Mouse (Mus musculus) lung, postnatal 0 days (tissue): ENCODE results near the gene Cldn7. TPM values are rescaled to one million over a fixed set of nuclear protein-coding genes. Genes with fewer than 3 reads are reported as not detected.
"Not testable (repeated sequence)": the region's sequence is repeated elsewhere in the genome, so short reads cannot be mapped to it uniquely, and the experiment has no call there.

Experiments used
- ATAC-seq: fragments of 200-750 bp; cut with Nextera tagmentation; 2 replicates; pipeline ENCODE4 v1.8.0; 2017; ENCODE audit warnings: moderate library complexity
- DNase-seq: peaks from one replicate; pipeline ENCODE4 v3.0.0-alpha.2; 2016; ENCODE audit warnings: low spot score
- H3K27ac ChIP-seq: fragments of 300-500 bp; sonication (generic); 2 replicates; pipeline ENCODE4 v1.5.1; 2014; ENCODE audit warnings: antibody characterized with exemption, mild to moderate bottlenecking, low read length, mixed read lengths
- H3K27me3 ChIP-seq: fragments of 300-500 bp; sonication (generic); replicated peaks from 2 replicates; pipeline ENCODE4 v1.6.1; 2014; ENCODE audit warnings: low read length, mixed read lengths; ENCODE audit not compliant: insufficient read depth
- H3K36me3 ChIP-seq: fragments of 300-500 bp; sonication (generic); 2 replicates; pipeline ENCODE4 v1.6.1; 2014; ENCODE audit warnings: low read length, mixed read lengths; ENCODE audit not compliant: insufficient read depth
- H3K4me1 ChIP-seq: fragments of 300-500 bp; sonication (generic); 2 replicates; pipeline ENCODE4 v1.6.1; 2014; ENCODE audit warnings: antibody characterized with exemption, low read depth, low read length, mixed read lengths; ENCODE audit not compliant: insufficient read depth
- H3K4me2 ChIP-seq: fragments of 300-500 bp; sonication (generic); replicated peaks from 2 replicates; pipeline ENCODE4 v1.6.1; 2014; ENCODE audit warnings: low read depth, mild to moderate bottlenecking, low read length, moderate library complexity, mixed read lengths
- H3K4me3 ChIP-seq: fragments of 300-500 bp; sonication (generic); 2 replicates; pipeline ENCODE4 v1.5.1; 2014; ENCODE audit warnings: low read depth, low read length
- H3K9ac ChIP-seq: fragments of 300-500 bp; sonication (generic); replicated peaks from 2 replicates; pipeline ENCODE4 v1.6.1; 2014; ENCODE audit warnings: low read depth, mild to moderate bottlenecking
- H3K9me3 ChIP-seq: fragments of 300-500 bp; sonication (generic); 2 replicates; pipeline ENCODE4 v1.6.1; 2016; ENCODE audit warnings: low read length, mixed read lengths
- CTCF ChIP-seq: IDR thresholded peaks from 2 replicates; pipeline ENCODE4 v1.5.1; 2016; ENCODE audit warnings: antibody characterized with exemption, mild to moderate bottlenecking
- EP300 ChIP-seq: IDR thresholded peaks from 2 replicates; pipeline ENCODE4 v1.6.1; 2016; ENCODE audit warnings: antibody characterized with exemption, mild to moderate bottlenecking, control low read depth
- WGBS: fragments of 180-500 bp; shearing (Covaris S2); extraction: QIAGEN DNeasy Blood & Tissue Kit; methylation state at CpG from one replicate; pipeline ENCODE4 v1.1.7; 2014; 5-methylcytosine and 5-hydroxymethylcytosine counted together
- microRNA counts: library from miRNA; unstranded; fragments of <30 nt; microRNA quantifications from one replicate; lab custom pipeline; 2015
- microRNA-seq: library from miRNA; unstranded; fragments of <30 nt; microRNA quantifications from one replicate; pipeline ENCODE4, GENCODE M21; 2016
- polyA plus RNA-seq: library from polyadenylated mRNA; unstranded; fragments of >200 nt; fragmentation: Nextera tagmentation; extraction: Ambion mirVana; gene quantifications from 2 replicates; pipeline ENCODE4 v1.2.1, GENCODE M21; 2015

Cldn7 gene
- polyA plus RNA-seq, 1 experiment from 2014 or later: 230 TPM

DNA sequence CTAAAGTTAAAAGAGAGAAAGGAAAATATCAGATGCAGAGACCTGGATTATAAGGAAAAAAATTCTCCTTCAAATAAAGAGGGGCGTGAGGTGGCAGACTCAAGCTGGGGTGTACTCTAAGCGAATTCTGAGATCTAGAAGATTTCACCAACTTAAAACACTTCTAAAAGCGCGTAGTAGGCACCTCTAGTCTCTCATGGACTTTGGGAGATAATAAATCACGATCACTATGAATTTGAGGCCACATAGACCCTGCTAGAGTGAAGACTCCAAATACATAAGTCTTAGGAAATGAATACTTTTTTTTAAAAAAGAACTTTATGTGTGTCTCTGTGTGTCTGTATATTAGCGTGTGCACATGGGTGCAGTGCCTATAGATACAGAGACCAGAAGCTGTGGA is 51.1 kb downstream of the Cldn7 start:
- ATAC-seq: no peak
- DNase-seq: no peak
- TF ChIP-seq CTCF (no peak), EP300 (no peak; the same call in 1 of the 2 replicates)
- H3K4me3 ChIP-seq: no peak overlapping the region; the same call in 1 of the 2 replicates
- peaks cover 18% of the 10 kb centered on the region for H3K36me3 ChIP-seq
- H3K4me2 ChIP-seq: peak overlapping the region; percentile 84
- WGBS: 64% methylated on average over 6 of the region's 6 CpGs
- H3K27ac ChIP-seq: no peak overlapping the region
- H3K9ac ChIP-seq: no peak overlapping the region
- peaks cover 7% of the 10 kb centered on the region for H3K4me1 ChIP-seq
- H3K9me3 ChIP-seq: no peaks in the 10 kb centered on the region
- H3K27me3 ChIP-seq: no peaks in the 10 kb centered on the region

DNA sequence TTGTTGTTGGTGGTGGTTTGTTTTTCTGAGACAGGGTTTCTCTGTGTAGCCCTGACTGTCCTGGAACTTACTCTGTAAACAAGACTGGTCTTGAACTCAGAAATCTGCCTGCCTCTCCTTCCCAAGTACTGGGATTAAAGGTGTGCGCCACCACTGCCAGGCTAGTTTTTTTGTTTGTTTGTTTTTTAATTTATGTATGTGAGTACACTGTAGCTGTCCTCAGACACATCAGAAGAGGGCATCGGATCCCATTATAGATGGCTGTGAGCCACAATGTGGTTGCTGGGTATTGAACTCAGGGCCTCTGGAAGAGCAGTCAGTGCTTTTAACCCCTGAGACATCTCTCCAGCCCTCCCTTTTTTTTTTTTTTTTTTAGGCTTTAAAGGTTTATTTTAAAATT is 51.6 kb downstream of the Cldn7 start:
- 65% methylated on average over 2 of the region's 2 CpGs for WGBS
- H3K27me3 ChIP-seq, H3K9ac ChIP-seq, H3K4me3 ChIP-seq, H3K27ac ChIP-seq, DNase-seq, H3K9me3 ChIP-seq, H3K4me2 ChIP-seq, ATAC-seq: not testable (repeated sequence)
- Histone ChIP-seq H3K4me1 (peaks cover 12% of the 10 kb centered on the region), H3K36me3 (peaks cover 13% of the 10 kb centered on the region)

DNA sequence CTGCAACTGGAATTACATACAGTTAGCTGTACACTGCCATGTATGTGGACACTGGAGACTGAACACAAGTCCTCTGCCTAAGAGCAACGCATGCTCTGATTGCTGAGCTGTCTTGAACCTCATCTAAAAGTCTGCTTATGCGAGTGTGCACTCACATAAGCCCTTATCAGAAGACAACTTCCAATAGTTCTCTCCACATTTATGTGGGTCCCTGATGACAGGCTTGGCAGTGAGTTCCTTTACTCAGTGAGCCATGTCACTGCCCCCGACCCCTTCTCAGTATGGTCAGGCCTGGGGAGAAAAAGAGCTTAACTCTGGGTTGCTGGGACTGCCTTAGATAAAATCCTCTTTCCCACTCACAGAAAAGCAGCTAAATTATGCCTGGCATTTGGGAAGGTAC is 52.1 kb downstream of the Cldn7 start, which contains the start of gene Dlg4:
TSS of gene Dlg4 (plus strand) at position 274 of the 400 bp plus-strand sequence.
- TF ChIP-seq EP300 (no peak), CTCF (no peak)
- Histone ChIP-seq H3K4me3 (no peak within 1 kb of the TSS), H3K27ac (no peak within 1 kb of the TSS), H3K36me3 (peaks cover 8% of the 10 kb centered on the region; the same call in 1 of the 2 replicates), H3K27me3 (no peaks in the 10 kb centered on the region), H3K4me2 (peak within 1 kb of the TSS; percentile 70), H3K9me3 (no peaks in the 10 kb centered on the region), H3K9ac (no peak within 1 kb of the TSS), H3K4me1 (peaks cover 13% of the 10 kb centered on the region)
- DNase-seq (no peak), ATAC-seq (no peak)
- 64% methylated on average over 3 of the region's 3 CpGs for WGBS

DNA sequence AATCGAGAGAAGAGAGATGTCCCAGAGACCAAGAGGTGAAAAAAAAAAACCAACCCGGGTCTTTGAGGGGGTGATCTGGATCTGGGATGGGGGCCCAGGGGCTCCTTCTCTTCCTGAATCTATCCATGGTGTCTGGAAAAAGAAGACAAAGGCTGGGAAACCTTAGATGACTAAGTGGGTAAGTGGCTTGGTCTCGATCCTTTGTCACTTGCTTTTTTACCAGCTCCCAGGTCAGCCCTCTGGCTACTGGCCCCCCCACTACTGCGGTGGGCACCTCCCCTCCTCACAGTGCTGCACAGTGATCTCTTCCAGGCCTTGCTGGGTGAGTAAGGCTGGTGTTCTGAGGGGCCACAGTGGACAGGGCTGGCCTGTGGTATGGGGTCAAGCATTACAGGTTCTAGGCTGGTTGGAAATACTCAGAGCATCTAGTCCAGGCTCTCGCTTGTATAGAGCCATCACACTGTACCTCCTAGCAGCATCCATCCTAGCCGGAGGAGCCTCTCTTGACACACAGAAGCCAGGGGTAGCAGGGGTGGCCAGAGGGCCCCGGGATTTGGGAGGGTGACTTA is 52.7 kb downstream of the Cldn7 start:
- DNase-seq (no peak), ATAC-seq (no peak)
- Histone ChIP-seq H3K9ac (no peak overlapping the region), H3K4me1 (peaks cover 13% of the 10 kb centered on the region), H3K4me3 (no peak overlapping the region), H3K27me3 (no peaks in the 10 kb centered on the region), H3K27ac (no peak overlapping the region), H3K36me3 (0 out of 2 replicates have a peak, but pooled peaks cover 2% of the 10 kb centered on the region), H3K4me2 (no peak overlapping the region), H3K9me3 (no peaks in the 10 kb centered on the region)
- 44% methylated on average over 7 of the region's 7 CpGs for WGBS
- TF ChIP-seq CTCF: no peak
- TF ChIP-seq EP300: no peak

MicroRNA genes within 50 kb of the gene (microRNA counts, 519-probe panel; counts per million panel counts)
- microRNA mmu-miR-324-3p (lab: Ali Mortazavi, UCI) (not detected), microRNA mmu-miR-324-5p (lab: Ali Mortazavi, UCI) (4,029 counts per million, percentile 36 among the panel's probes with 10 or more counts)

Small RNA genes within 50 kb of the gene (microRNA-seq; reads per million reads assigned to microRNA genes)
- gene Gm44349: not detected
- 1,853 reads per million, percentile 81 among the genes with 10 or more reads in this experiment for gene Mir324

Other genes starting within 250 kb of the Cldn7 start
- 14.0 and 15.3 TPM in 2 replicates for gene Polr2a, start 206.1 kb upstream of the Cldn7 start, polyA plus RNA-seq
- 1.0 TPM in 2 replicates for gene Slc35g3, start 202.8 kb upstream of the Cldn7 start, polyA plus RNA-seq
- 6.6 and 7.6 TPM in 2 replicates for gene Zbtb4, start 198.9 kb upstream of the Cldn7 start, polyA plus RNA-seq
- gene Chrnb1, start 168.8 kb upstream of the Cldn7 start, polyA plus RNA-seq: 15.6 and 16.2 TPM in 2 replicates
- 0.57 and 0.95 TPM in 2 replicates for gene Fgf11, start 162.9 kb upstream of the Cldn7 start, polyA plus RNA-seq
- gene Tmem102, start 159.2 kb upstream of the Cldn7 start, polyA plus RNA-seq: 14.3 and 14.9 TPM in 2 replicates
- gene Gm39566, start 149.5 kb upstream of the Cldn7 start, polyA plus RNA-seq: not detected in 2 replicates
- not detected in 2 replicates for gene Spem2, start 146.3 kb upstream of the Cldn7 start, polyA plus RNA-seq
- not detected in 2 replicates for gene Spem1, start 142.6 kb upstream of the Cldn7 start, polyA plus RNA-seq
- 2.9 and 3.9 TPM in 2 replicates for gene Nlgn2, start 127.0 kb upstream of the Cldn7 start, polyA plus RNA-seq
- 365 and 395 TPM in 2 replicates for gene Tmem256, start 126.3 kb upstream of the Cldn7 start, polyA plus RNA-seq
- 107 and 114 TPM in 2 replicates for gene Plscr3, start 118.4 kb upstream of the Cldn7 start, polyA plus RNA-seq
- 6.1 and 7.6 TPM in 2 replicates for gene Tnk1, start 106.0 kb upstream of the Cldn7 start, polyA plus RNA-seq
- not detected in 2 replicates for gene Tmem95, start 86.8 kb upstream of the Cldn7 start, polyA plus RNA-seq
- gene Kctd11, start 83.4 kb upstream of the Cldn7 start, polyA plus RNA-seq: 10.1 and 11.4 TPM in 2 replicates
- 1.5 and 1.7 TPM in 2 replicates for gene Acap1, start 69.2 kb upstream of the Cldn7 start, polyA plus RNA-seq
- gene 2810408A11Rik, start 63.8 kb upstream of the Cldn7 start, polyA plus RNA-seq: 6.4 and 7.0 TPM in 2 replicates
- 3.8 and 3.9 TPM in 2 replicates for gene Neurl4, start 63.7 kb upstream of the Cldn7 start, polyA plus RNA-seq
- 53.0 and 59.1 TPM in 2 replicates for gene Gps2, start 50.9 kb upstream of the Cldn7 start, polyA plus RNA-seq
- 758 and 815 TPM in 2 replicates for gene Eif5a, start 42.8 kb upstream of the Cldn7 start, polyA plus RNA-seq
- 1.00 and 1.1 TPM in 2 replicates for gene Ybx2, start 29.0 kb upstream of the Cldn7 start, polyA plus RNA-seq
- 3.7 and 4.3 TPM in 2 replicates for gene Slc2a4, start 16.6 kb upstream of the Cldn7 start, polyA plus RNA-seq
- gene Ctdnep1, start 16.4 kb downstream of the Cldn7 start, polyA plus RNA-seq: 23.7 and 24.7 TPM in 2 replicates
- 65.9 and 72.1 TPM in 2 replicates for gene Elp5, start 17.7 kb downstream of the Cldn7 start, polyA plus RNA-seq
- 624 and 645 TPM in 2 replicates for gene Gabarap, start 26.4 kb downstream of the Cldn7 start, polyA plus RNA-seq
- 57.5 and 61.3 TPM in 2 replicates for gene Phf23, start 31.0 kb downstream of the Cldn7 start, polyA plus RNA-seq
- gene Dvl2, start 35.8 kb downstream of the Cldn7 start, polyA plus RNA-seq: 14.6 and 15.1 TPM in 2 replicates
- gene Acadvl, start 50.6 kb downstream of the Cldn7 start, polyA plus RNA-seq: 92.0 and 95.2 TPM in 2 replicates
- 2.0 and 2.1 TPM in 2 replicates for gene Dlg4, start 52.2 kb downstream of the Cldn7 start, polyA plus RNA-seq
- gene Asgr1, start 89.3 kb downstream of the Cldn7 start, polyA plus RNA-seq: 0.81 TPM in 2 replicates
- not detected in 2 replicates for gene Asgr2, start 127.9 kb downstream of the Cldn7 start, polyA plus RNA-seq
- gene Mgl2, start 165.6 kb downstream of the Cldn7 start, polyA plus RNA-seq: 0.90 and 1.2 TPM in 2 replicates
- 0.54 and 0.70 TPM in 2 replicates for gene Clec10a, start 191.4 kb downstream of the Cldn7 start, polyA plus RNA-seq
- 7.9 TPM in 2 replicates for gene Slc16a11, start 248.0 kb downstream of the Cldn7 start, polyA plus RNA-seq